Mouse (Mus musculus): ENCODE data around the gene Cdc73. TPM values are rescaled to one million over a fixed set of nuclear protein-coding genes. Genes with fewer than 3 reads are reported as not detected.

Gene Cdc73
- polyA plus RNA-seq, 1 experiment from 2014 or later, result 20.6 TPM

DNA sequence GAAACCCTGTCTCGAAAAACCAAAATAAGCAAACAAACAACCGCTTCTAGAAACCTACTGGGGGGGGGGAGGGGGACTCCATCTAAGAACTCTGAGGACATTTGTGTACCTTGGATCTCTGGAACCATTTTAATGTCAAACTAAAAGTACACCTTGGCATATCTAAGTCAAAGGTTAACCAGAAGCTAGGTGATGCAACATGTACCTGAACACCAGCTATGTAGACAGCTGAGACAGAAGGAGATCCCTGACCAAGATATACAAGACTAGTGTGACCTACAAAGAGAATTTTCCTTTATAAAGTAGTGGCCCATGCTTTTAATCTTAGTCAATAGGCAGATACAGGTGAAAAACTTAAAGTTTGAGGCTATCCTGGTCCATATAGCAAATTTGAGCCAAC is 39.5 kb downstream of the Cdc73 start:
- no peak for ATAC-seq (ENCODE audit: low read depth)
- 95% methylated on average over 2 of the region's 2 CpGs for WGBS
- no peaks in the 10 kb centered on the region for H3K4me1 ChIP-seq (replicated peaks)

DNA sequence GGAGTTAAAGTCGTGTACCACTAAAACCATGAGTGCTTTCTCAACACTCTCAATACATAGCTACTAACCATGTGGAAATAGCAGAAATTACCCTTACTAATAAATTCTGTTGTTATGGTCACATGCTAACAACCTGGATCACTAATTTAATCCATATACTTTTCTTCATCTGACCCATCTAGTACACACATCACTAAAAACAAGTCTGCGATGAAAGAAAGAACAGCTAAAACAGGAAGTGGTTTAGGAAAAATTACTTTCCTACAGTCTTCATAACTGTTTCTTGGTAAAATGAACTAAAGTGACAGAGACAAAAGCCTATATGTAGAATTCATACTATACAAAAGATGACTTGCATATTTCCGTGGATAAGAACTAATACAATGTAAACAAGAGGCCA is 49.0 kb downstream of the Cdc73 start:
- H3K4me1 ChIP-seq (replicated peaks), result no peaks in the 10 kb centered on the region
- ATAC-seq (ENCODE audit: low read depth), result no peak
- WGBS, result 90% methylated on average over 3 of the region's 3 CpGs

More for the DNA sequence above, 39.5 kb downstream of the Cdc73 start:
- H3K27ac ChIP-seq (replicated peaks), result no peak overlapping the region
- no peak overlapping the region for H3K4me2 ChIP-seq
- H3K9me3 ChIP-seq, result no peaks in the 10 kb centered on the region
- H3K4me3 ChIP-seq, result no peak overlapping the region
- H3K27me3 ChIP-seq, result no peaks in the 10 kb centered on the region
- H3K36me3 ChIP-seq, result peaks cover 34% of the 10 kb centered on the region
- H3K9ac ChIP-seq, result no peak overlapping the region

DNA sequence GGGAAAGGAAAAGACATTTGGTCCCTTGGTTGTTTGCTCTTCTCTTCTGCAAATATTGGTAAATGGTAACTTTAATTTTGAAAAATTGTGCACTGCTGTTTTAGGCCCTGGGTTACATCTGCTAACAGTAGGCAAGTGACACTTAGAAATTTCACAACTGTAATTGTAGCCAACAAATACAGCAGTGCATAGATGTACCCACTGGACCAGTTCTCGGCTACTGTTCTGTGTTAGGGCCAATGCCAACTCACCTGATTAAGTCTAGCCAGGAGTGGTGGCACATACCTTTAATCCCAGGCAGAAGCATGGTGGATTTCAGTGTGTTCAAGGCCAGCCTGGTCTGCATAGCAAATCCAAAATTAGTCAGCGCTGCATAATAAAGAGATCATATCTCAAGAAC is 52.4 kb downstream of the Cdc73 start:
- WGBS, result 92% methylated on average over 2 of the region's 2 CpGs
- Histone ChIP-seq H3K36me3 (peaks cover 13% of the 10 kb centered on the region), H3K27me3 (no peaks in the 10 kb centered on the region), H3K4me2 (no peak overlapping the region), H3K4me3 (no peak overlapping the region), H3K27ac (replicated peaks) (no peak overlapping the region), H3K9ac (no peak overlapping the region), H3K9me3 (no peaks in the 10 kb centered on the region), H3K4me1 (replicated peaks) (peaks cover 8% of the 10 kb centered on the region; the same call in 1 of the 2 replicates)
- ATAC-seq (ENCODE audit: low read depth), result no peak

More for the DNA sequence above, 49.0 kb downstream of the Cdc73 start:
- Histone ChIP-seq H3K27me3 (no peaks in the 10 kb centered on the region), H3K4me2 (no peak overlapping the region), H3K4me3 (no peak overlapping the region), H3K36me3 (peaks cover 13% of the 10 kb centered on the region), H3K9ac (no peak overlapping the region), H3K27ac (replicated peaks) (no peak overlapping the region), H3K9me3 (no peaks in the 10 kb centered on the region)

DNA sequence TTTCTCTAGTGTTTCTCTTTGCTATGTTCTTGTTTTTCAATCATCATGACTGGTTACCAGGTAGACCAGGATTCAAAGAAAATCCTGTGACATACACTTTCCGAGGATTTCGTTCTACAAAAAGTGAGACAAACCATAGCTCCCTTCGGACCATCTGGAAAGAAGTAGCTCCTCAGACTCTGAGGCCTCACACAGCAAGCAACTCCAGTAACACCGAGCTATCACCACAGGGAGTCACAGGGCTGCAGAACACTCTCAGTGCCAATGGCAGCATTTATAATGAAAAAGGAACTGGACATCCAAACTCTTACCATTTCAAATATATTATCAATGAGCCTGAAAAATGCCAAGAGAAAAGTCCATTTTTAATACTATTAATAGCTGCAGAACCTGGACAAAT is 56.5 kb downstream of the Cdc73 start:
- Histone ChIP-seq H3K36me3 (peaks cover 7% of the 10 kb centered on the region), H3K9ac (no peak overlapping the region), H3K9me3 (no peaks in the 10 kb centered on the region), H3K4me2 (0 out of 2 replicates have a peak overlapping the region, but pooled peaks have one; percentile 7), H3K4me3 (no peak overlapping the region), H3K27ac (replicated peaks) (0 out of 2 replicates have a peak overlapping the region, but pooled peaks have one; percentile 15), H3K27me3 (no peaks in the 10 kb centered on the region), H3K4me1 (replicated peaks) (peaks cover 14% of the 10 kb centered on the region; the same call in 1 of the 2 replicates)
- no peak for ATAC-seq (ENCODE audit: low read depth)
- WGBS, result 76% methylated on average over 4 of the region's 4 CpGs

DNA sequence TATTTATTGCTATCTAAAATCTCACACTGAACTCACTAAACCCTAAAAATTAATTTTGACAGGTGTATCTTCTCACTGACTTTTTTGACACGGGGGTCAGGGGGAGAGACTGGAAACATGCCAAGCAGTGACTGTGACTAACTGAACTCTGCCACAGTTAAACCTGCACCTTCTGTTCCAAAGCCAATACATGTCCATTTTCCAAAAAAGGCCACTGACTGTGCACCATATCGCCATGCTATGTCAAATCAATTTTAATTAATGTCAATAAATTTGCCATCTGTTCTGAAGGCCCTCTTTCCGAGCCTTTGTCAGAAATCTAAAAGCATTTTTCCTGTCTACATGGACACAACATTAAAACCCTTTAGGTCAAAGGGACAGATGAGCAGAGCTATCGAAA is 57.3 kb downstream of the Cdc73 start:
- Histone ChIP-seq H3K9me3 (no peaks in the 10 kb centered on the region), H3K27ac (replicated peaks) (no peak overlapping the region), H3K4me2 (peak overlapping the region; percentile 45), H3K36me3 (peaks cover 5% of the 10 kb centered on the region), H3K4me1 (replicated peaks) (peaks cover 19% of the 10 kb centered on the region; the same call in 1 of the 2 replicates), H3K9ac (0 out of 2 replicates have a peak overlapping the region, but pooled peaks have one; percentile 17), H3K27me3 (no peaks in the 10 kb centered on the region), H3K4me3 (peak overlapping the region; percentile 14)
- WGBS, result 46% methylated on average over 4 of the region's 4 CpGs
- no peak for ATAC-seq (ENCODE audit: low read depth)

DNA sequence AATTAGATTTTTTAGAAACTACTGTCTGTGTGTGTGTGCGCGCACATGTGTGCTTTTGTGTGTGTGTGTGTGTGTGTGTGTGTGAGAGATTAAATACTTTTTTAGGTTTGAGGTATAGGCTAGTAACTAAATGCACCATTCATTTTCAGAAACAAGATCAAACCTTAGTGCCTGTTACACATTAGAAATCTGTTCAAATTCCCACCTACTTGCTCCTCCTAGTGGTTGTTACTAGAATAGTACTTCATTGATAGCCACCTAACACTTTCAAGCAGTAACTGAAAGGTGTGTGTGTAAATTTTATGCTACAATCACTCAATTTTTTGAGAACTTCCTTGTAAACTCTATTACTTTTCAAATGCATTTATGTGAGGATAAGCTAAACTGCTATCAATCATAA is 58.5 kb downstream of the Cdc73 start:
- Histone ChIP-seq H3K4me2 (peak overlapping the region; percentile 40), H3K36me3 (no peaks in the 10 kb centered on the region; the same call in 1 of the 2 replicates), H3K27me3 (no peaks in the 10 kb centered on the region), H3K4me3 (peak overlapping the region; percentile 26), H3K27ac (replicated peaks) (no peak overlapping the region), H3K9ac (no peak overlapping the region), H3K9me3 (no peaks in the 10 kb centered on the region), H3K4me1 (replicated peaks) (peaks cover 22% of the 10 kb centered on the region; the same call in 1 of the 2 replicates)
- no peak for ATAC-seq (ENCODE audit: low read depth)
- WGBS, result 91% methylated on average over 2 of the region's 2 CpGs

DNA sequence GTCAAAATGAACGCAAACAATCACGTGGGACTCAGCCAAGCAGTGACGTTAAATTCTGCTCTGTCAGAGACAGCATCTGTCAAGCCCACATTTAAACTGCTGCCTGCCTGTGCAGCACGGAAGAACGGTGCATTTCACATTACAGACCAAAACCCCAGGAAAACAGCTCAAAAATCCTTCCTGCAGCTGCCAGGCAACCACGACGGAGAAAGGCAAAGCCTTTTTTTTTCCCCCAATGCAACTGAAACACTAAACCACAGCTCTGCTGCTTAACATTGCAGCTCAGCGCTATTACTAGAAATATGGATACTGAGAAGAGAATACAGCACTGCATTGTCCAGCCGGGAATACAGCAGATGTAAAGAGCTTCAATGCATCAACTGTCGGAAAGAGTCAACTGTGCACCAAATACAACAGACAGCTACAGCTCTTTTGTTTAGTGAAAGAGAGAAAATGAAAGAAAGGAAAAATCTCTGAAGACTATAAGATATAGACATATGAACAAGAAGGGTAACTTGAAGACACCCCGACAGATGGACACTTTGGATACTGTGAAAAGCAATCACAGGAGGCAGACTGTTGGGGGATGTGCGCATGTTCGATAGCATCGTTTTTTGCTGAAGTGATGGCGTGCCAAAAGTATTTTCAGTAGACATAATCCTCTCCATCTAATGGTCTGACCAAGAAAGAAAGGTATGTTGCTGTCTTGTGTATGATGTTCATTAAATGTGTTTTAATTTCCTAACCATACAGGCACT is 61.9 kb downstream of the Cdc73 start, which contains the start of gene B3galt2:
Gene B3galt2 (plus strand): TSS at position 15 of the 758 bp plus-strand sequence.
- WGBS, result 21% methylated on average over 15 of the region's 15 CpGs
- Histone ChIP-seq H3K36me3 (no peaks in the 10 kb centered on the region), H3K4me2 (peak within 1 kb of the TSS; percentile 56), H3K9me3 (no peaks in the 10 kb centered on the region), H3K4me3 (peak within 1 kb of the TSS; percentile 50), H3K27me3 (no peaks in the 10 kb centered on the region), H3K4me1 (replicated peaks) (peaks cover 17% of the 10 kb centered on the region; the same call in 1 of the 2 replicates), H3K27ac (replicated peaks) (peak within 1 kb of the TSS; percentile 96), H3K9ac (peak within 1 kb of the TSS; percentile 81)
- peak; percentile 94 for ATAC-seq (ENCODE audit: low read depth)

DNA sequence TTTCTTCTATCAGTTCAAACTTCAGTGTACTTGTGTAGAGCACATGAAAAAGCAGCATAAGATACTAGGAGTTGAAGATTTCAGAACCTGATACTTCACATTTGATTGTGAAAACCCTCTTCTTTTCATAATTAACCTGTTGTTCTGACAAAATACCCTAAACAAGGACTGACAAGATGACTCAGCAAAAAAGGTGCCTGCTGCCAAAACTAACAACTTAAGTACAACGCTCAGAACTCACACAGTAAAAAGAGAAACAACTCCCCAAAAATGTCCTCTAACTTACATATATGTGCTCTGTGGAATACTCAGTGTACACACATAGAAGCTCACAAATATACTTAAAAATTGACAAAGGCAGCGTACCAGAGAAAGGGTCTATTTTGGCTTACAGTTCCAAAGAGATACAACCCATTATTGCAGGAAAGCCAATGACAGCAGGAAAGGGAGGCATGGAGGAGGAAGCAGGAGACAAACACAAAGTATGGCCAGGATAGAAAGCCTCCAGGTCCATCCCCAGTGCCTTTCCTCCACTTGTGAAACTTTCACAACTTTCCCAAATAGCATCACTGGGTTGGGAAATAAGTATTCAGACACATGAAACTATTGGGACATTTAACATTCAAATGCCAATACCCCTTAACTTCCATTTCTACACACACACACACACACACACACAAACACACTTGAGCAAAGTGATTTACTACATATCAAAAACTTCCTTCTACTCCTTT is 69.7 kb downstream of the Cdc73 start:
- no peak overlapping the region for H3K27ac ChIP-seq (replicated peaks)
- WGBS, result 87% methylated on average over 2 of the region's 2 CpGs
- H3K27me3 ChIP-seq, result no peaks in the 10 kb centered on the region
- H3K9me3 ChIP-seq, result no peaks in the 10 kb centered on the region
- no peak overlapping the region for H3K9ac ChIP-seq
- no peak overlapping the region for H3K4me3 ChIP-seq
- no peak overlapping the region for H3K4me2 ChIP-seq
- no peak for ATAC-seq (ENCODE audit: low read depth)
- H3K36me3 ChIP-seq, result no peaks in the 10 kb centered on the region
- H3K4me1 ChIP-seq (replicated peaks), result no peaks in the 10 kb centered on the region

DNA sequence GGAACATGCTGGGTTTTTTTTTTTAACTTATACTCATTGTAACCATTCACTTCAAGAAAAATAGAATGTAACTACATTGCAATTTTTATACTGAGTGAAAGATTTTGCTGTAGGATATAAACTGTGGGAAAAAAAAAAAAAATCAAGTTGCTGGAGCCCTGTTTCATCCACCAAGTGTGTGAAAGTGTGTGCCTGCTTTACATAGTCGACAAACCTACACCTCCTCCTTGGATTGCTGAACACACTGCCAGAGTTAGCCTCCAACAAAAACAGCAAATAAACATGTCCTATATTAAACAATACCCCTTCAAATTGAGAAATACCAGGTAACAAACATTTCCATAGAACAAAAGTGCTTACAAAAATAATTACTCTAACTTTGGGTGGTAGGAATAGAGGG is 70.3 kb downstream of the Cdc73 start:
- H3K4me2 ChIP-seq, result no peak overlapping the region
- no peak for ATAC-seq (ENCODE audit: low read depth)
- no peaks in the 10 kb centered on the region for H3K4me1 ChIP-seq (replicated peaks)
- H3K9me3 ChIP-seq, result no peaks in the 10 kb centered on the region
- no peaks in the 10 kb centered on the region for H3K27me3 ChIP-seq
- 85% methylated on average over 1 of the region's 1 CpGs for WGBS
- H3K36me3 ChIP-seq, result no peaks in the 10 kb centered on the region
- H3K9ac ChIP-seq, result no peak overlapping the region
- H3K27ac ChIP-seq (replicated peaks), result no peak overlapping the region
- H3K4me3 ChIP-seq, result no peak overlapping the region

DNA sequence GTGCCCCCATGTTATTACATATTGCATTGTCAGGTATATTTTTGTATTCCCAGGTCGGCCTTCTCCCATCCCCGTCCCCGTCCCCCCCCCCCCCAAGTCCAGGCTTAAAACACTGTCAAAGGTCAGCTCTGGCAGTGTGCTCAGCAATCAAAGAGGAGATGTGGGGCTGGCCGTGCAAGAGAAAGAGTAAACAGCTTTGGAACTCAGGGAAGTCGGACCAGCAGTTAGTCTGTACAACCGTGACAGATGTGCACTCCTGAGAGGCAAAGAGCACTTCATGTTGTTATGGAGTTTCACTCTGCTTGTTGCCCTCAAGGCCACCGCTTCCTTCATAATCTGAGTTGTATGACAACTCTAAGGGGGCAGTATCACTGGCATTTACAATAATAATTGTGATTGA is 71.4 kb downstream of the Cdc73 start:
- Histone ChIP-seq H3K9me3 (no peaks in the 10 kb centered on the region), H3K9ac (no peak overlapping the region), H3K36me3 (peaks cover 7% of the 10 kb centered on the region), H3K27ac (replicated peaks) (no peak overlapping the region), H3K27me3 (no peaks in the 10 kb centered on the region), H3K4me2 (no peak overlapping the region), H3K4me1 (replicated peaks) (no peaks in the 10 kb centered on the region), H3K4me3 (no peak overlapping the region)
- WGBS, result 64% methylated on average over 7 of the region's 7 CpGs
- no peak for ATAC-seq (ENCODE audit: low read depth)

DNA sequence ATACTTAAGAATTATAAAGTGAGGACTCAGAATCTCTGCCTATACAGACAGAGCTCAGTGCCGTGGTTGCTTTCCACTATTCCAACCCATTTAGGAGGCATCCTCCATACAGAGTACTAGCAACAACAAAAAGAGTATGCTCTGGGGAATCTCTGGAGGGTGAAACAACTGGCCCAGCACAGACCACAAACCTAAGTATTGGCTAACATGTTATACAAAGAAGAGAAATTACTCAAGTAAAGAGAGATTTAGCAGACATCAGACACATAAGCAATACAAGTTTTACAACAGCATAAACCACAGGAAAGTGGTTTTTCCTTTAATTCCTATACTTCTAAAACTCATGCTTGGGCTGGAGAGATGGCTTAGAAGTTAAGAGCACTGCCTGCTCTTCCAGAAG is 80.1 kb downstream of the Cdc73 start:
- Histone ChIP-seq H3K27ac (replicated peaks) (no peak overlapping the region), H3K4me2 (no peak overlapping the region), H3K9me3 (no peaks in the 10 kb centered on the region), H3K36me3 (peaks cover 20% of the 10 kb centered on the region), H3K9ac (no peak overlapping the region), H3K4me3 (no peak overlapping the region), H3K27me3 (no peaks in the 10 kb centered on the region), H3K4me1 (replicated peaks) (no peaks in the 10 kb centered on the region)
- WGBS, result 86% methylated on average over 1 of the region's 1 CpGs
- ATAC-seq (ENCODE audit: low read depth), result no peak

DNA sequence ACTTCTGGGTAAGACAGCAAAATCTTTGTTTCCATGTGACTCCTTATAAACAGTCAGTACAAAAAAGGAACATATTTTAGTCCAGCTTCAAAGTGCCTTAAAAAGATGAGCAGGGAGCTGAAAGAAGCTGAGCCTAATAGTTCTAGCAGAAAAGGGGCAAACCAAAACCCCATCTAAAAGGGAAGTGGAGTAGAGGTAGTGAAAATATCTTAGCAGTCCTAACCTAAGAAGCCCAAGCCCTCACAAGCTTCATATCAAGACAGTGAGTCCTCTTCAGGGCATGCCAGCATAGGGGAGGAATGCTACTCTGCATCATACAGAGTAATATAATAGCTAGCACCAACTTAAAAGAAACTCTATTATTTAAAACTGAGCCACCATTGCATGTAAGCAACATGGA is 80.8 kb downstream of the Cdc73 start:
- H3K4me3 ChIP-seq, result no peak overlapping the region
- H3K27me3 ChIP-seq, result no peaks in the 10 kb centered on the region
- no peak for ATAC-seq (ENCODE audit: low read depth)
- H3K9ac ChIP-seq, result no peak overlapping the region
- H3K4me1 ChIP-seq (replicated peaks), result no peaks in the 10 kb centered on the region
- H3K27ac ChIP-seq (replicated peaks), result no peak overlapping the region
- H3K9me3 ChIP-seq, result no peaks in the 10 kb centered on the region
- H3K36me3 ChIP-seq, result peaks cover 21% of the 10 kb centered on the region
- H3K4me2 ChIP-seq, result no peak overlapping the region
